Mouse (Mus musculus): ENCODE results near the gene Ankrd45. TPM values are rescaled to one million over a fixed set of nuclear protein-coding genes. Genes with fewer than 3 reads are reported as not detected.
"Not testable (repeated sequence)": the region's sequence is repeated elsewhere in the genome, so short reads cannot be mapped to it uniquely, and the experiment has no call there.

Ankrd45 gene
- polyA plus RNA-seq, 1 experiment from 2014 or later: 5.1 TPM

DNA sequence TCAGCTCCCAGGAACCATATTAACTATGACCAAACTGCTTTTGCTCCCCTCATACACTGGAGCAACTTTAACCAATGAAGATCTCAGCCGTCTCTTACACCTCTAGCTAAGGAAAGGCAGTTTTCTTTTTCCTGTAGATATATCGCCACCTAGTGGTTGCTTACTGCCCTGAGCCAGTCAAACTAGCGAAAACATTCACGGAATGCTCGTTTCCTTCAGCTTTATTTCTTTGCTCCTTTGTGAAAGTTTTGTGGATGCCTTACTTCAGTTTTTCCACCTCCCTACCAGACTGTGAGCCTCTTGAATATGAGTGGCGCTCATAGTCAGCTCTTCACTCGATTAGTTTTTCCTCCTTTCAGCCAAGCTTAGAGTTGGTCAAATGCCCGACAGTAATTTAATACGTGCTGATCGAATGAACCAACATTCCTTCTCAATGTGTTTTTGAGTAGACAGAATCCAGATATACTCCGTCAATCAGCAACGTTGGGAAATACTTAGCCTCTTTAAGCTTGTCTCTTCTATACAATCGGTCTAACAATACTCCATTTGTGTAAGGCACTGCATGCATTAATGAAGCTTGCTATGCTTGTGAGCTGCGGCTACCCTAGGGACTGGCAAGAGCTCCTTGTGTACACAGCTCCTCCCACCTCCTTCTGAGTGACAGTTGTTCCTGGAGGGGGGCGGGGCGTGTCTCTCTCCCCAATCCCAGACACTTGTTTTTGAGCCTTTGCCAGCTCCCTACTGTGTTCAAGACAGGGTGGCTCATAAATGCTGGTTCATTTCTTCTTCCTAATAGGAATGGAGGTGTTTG, 53.3 kb downstream of the Ankrd45 start:
- peak; percentile 97 for ATAC-seq (replicated peaks; ENCODE audit: low FRiP score)
- peak overlapping the region; percentile 61 for H3K27ac ChIP-seq
- peaks cover 6% of the 10 kb centered on the region for H3K4me1 ChIP-seq
- H3K27me3 ChIP-seq: no peaks in the 10 kb centered on the region
- H3K9me3 ChIP-seq (replicated peaks): no peaks in the 10 kb centered on the region
- H3K4me3 ChIP-seq (replicated peaks): peak overlapping the region; percentile 52
- H3K9ac ChIP-seq: peak overlapping the region; percentile 50
- H3K4me2 ChIP-seq: peak overlapping the region; percentile 65
- H3K36me3 ChIP-seq: no peaks in the 10 kb centered on the region
- under 1% methylated on average over 16 of the region's 16 CpGs for WGBS

DNA sequence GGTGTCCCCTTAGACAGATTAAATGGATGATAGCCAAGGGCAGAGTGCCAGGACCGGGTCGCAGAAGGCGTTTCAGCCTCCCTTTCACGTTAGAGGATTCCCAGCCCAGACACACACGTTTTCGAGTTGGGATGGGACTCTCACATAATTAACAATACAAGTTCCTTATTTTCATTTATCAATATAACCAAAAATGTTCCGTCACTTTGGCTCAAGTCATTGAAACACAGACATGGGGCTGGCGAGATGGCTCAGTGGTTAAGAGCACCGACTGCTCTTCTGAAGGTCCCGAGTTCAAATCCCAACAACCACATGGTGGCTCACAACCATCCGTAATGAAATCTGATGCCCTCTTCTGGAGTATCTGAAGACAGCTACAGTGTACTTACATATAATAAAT, 53.9 kb downstream of the Ankrd45 start:
- H3K27ac ChIP-seq; H3K9me3 ChIP-seq (replicated peaks); ATAC-seq (replicated peaks; ENCODE audit: low FRiP score); H3K4me1 ChIP-seq; H3K9ac ChIP-seq; H3K27me3 ChIP-seq; H3K36me3 ChIP-seq: not testable (repeated sequence)
- Histone ChIP-seq H3K4me2 (peak overlapping the region; percentile 65), H3K4me3 (replicated peaks) (peak overlapping the region; percentile 52)
- 56% methylated on average over 11 of the region's 11 CpGs for WGBS

GRCm38 (mm10) chr1:161199856-161200255, 57.4 kb downstream of the Ankrd45 start:
- no peaks in the 10 kb centered on the region for H3K9me3 ChIP-seq (replicated peaks)
- no peak overlapping the region for H3K4me3 ChIP-seq (replicated peaks)
- no peaks in the 10 kb centered on the region for H3K27me3 ChIP-seq
- no peak overlapping the region for H3K9ac ChIP-seq
- WGBS: 79% methylated on average over 5 of the region's 5 CpGs
- H3K36me3 ChIP-seq: no peaks in the 10 kb centered on the region
- no peak overlapping the region for H3K27ac ChIP-seq
- no peak for ATAC-seq (replicated peaks; ENCODE audit: low FRiP score)
- peaks cover 6% of the 10 kb centered on the region for H3K4me1 ChIP-seq
- no peak overlapping the region for H3K4me2 ChIP-seq

DNA sequence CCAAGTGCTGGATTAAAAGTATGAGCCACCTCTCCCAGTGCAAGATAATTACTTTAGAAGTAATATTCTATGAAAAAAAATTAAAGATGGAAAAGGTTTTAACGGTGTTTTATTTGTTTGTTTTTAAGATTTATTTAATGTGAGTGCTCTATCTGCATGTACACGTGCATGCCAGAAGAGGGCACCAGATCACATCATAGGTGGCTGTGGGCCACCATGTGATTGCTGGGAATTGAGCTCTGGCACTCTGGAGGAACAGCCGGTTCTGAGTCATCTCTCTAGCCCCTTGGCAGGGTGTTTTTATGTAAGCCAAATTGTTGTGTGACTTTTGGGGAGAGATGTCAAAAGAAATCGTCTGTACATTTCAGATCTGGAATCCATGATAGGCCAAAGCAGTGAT, 72.0 kb downstream of the Ankrd45 start:
- Histone ChIP-seq H3K27me3 (no peaks in the 10 kb centered on the region), H3K27ac (no peak overlapping the region), H3K9me3 (replicated peaks) (no peaks in the 10 kb centered on the region), H3K9ac (no peak overlapping the region), H3K4me1 (no peaks in the 10 kb centered on the region), H3K4me2 (no peak overlapping the region), H3K36me3 (no peaks in the 10 kb centered on the region), H3K4me3 (replicated peaks) (no peak overlapping the region)
- 31% methylated on average over 4 of the region's 4 CpGs for WGBS
- no peak for ATAC-seq (replicated peaks; ENCODE audit: low FRiP score)

DNA sequence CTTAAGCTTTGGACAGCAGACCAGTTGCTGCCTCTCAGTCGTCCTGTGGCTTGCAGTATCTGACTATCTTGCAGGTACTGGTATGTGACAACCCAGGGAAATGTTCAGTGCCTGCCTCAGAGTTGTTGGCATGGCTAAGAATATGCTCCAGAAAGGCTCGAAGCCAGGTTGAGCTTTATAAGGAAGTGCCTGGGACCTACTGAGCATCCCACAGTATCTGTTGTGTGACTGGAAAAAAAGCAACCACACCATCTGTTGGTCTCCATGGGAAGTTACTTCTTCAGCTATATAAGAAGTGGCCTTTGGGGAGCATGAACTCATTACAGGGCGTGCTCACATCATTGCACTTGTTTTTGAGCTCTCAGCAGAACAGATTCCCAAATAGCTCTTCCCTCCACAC, 77.3 kb downstream of the Ankrd45 start:
- Histone ChIP-seq H3K4me1 (no peaks in the 10 kb centered on the region), H3K9me3 (replicated peaks) (no peaks in the 10 kb centered on the region), H3K27ac (no peak overlapping the region), H3K4me3 (replicated peaks) (no peak overlapping the region), H3K27me3 (no peaks in the 10 kb centered on the region), H3K36me3 (no peaks in the 10 kb centered on the region), H3K4me2 (no peak overlapping the region), H3K9ac (no peak overlapping the region)
- WGBS: 81% methylated on average over 3 of the region's 3 CpGs
- no peak for ATAC-seq (replicated peaks; ENCODE audit: low FRiP score)

Other genes with a start within 250 kb of the Ankrd45 start
- gene Rc3h1, start 236.3 kb upstream of the Ankrd45 start, polyA plus RNA-seq (2015; fragmentation: Nextera tagmentation; extraction: Ambion mirVana): 7.4 TPM in 2 replicates
- gene Serpinc1, start 164.1 kb upstream of the Ankrd45 start, polyA plus RNA-seq (2015; fragmentation: Nextera tagmentation; extraction: Ambion mirVana): 3.1 and 6.8 TPM in 2 replicates
- gene Zbtb37, start 107.8 kb upstream of the Ankrd45 start, polyA plus RNA-seq (2015; fragmentation: Nextera tagmentation; extraction: Ambion mirVana): 7.8 and 8.3 TPM in 2 replicates
- gene Dars2, start 72.0 kb upstream of the Ankrd45 start, polyA plus RNA-seq (2015; fragmentation: Nextera tagmentation; extraction: Ambion mirVana): 35.7 and 38.1 TPM in 2 replicates
- 30.5 and 30.9 TPM in 2 replicates for gene Cenpl, start 72.0 kb upstream of the Ankrd45 start, polyA plus RNA-seq (2015; fragmentation: Nextera tagmentation; extraction: Ambion mirVana)
- gene Klhl20, start 11.2 kb upstream of the Ankrd45 start, polyA plus RNA-seq (2015; fragmentation: Nextera tagmentation; extraction: Ambion mirVana): 15.7 and 17.4 TPM in 2 replicates
- gene Tex50, start 16.6 kb downstream of the Ankrd45 start, polyA plus RNA-seq (2015; fragmentation: Nextera tagmentation; extraction: Ambion mirVana): 0.27 and 0.32 TPM in 2 replicates
- 489 and 496 TPM in 2 replicates for gene Prdx6, start 108.5 kb downstream of the Ankrd45 start, polyA plus RNA-seq (2015; fragmentation: Nextera tagmentation; extraction: Ambion mirVana)